Mouse (Mus musculus) small intestine, adult 2 months (tissue): Measurements from ENCODE around the gene App.

Source experiments
- CTCF ChIP-seq: fragments of 200-500 bp; IDR thresholded peaks from 2 replicates; pipeline ENCODE4 v1.5.1; 2012; ENCODE audit warnings: low read depth, mild to moderate bottlenecking, control low read depth, inconsistent platforms, low read length, moderate library complexity, mixed read lengths; ENCODE audit not compliant: insufficient replicate concordance, insufficient read length; ENCODE audit errors: extremely low read depth
- POLR2A ChIP-seq: fragments of 200-500 bp; IDR thresholded peaks from 2 replicates; pipeline ENCODE4 v1.6.1; 2012; ENCODE audit warnings: low read depth, mild to moderate bottlenecking, control low read depth, inconsistent platforms, low read length, moderate library complexity

- TF ChIP-seq POLR2A (no peak), CTCF (no peak)
These were observed 139.8 kb downstream of the App start for GRCm38 (mm10) chr16:85033747-85034146.
